Mouse (Mus musculus) macrophage (primary cell): ENCODE data around the gene Stk24. TPM values are rescaled to one million over a fixed set of nuclear protein-coding genes. Genes with fewer than 3 reads are reported as not detected.

Experiments used
- H3K27ac ChIP-seq: fragments of 350-480 bp; formaldehyde crosslinking; 2 replicates; pipeline ENCODE4 v1.9.0; 2021
- H3K36me3 ChIP-seq: fragments of 350-480 bp; formaldehyde crosslinking; 2 replicates; pipeline ENCODE4 v1.9.0; 2021; ENCODE audit errors: inconsistent target
- H3K4me3 ChIP-seq: fragments of 350-480 bp; formaldehyde crosslinking; 2 replicates; pipeline ENCODE4 v1.9.0; 2021; ENCODE audit errors: inconsistent target
- H3K79me2 ChIP-seq: fragments of 350-480 bp; formaldehyde crosslinking; 2 replicates; pipeline ENCODE4 v1.9.0; 2021; ENCODE audit errors: inconsistent target
- WGBS: methylation state at CpG from one replicate; pipeline ENCODE4 v1.1.7; 2026; ENCODE audit warnings: inconsistent platforms; ENCODE audit not compliant: missing documents; 5-methylcytosine and 5-hydroxymethylcytosine counted together
- polyA plus RNA-seq: library from polyadenylated mRNA; stranded (reverse); fragments of 250-400 nt; gene quantifications from 3 replicates; pipeline ENCODE4 v1.2.4, GENCODE M21; 2018; ENCODE audit warnings: inconsistent platforms

Stk24 gene
- polyA plus RNA-seq, 1 experiment from 2014 or later, result 88.8 TPM

DNA sequence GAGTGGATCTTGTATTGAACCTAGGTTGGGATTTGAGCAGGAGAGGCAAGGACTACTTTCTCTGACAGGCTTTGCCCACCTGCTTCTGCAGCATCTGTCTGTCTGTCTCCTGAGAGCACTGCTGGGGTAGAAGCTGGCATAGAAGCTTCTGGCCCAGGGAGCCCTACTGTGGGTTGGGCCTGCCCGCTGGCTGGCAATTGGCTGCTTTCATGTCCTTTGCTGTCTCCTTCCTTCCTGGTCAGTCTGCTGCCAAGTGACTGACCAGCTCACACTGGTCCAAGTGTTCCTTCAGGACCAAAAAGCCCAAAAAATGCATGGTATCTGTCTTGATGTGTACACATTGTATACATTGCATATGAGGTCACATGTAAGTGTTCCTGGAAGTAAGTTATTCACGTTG is 115.9 kb downstream of the Stk24 start:
- no peak overlapping the region for H3K4me3 ChIP-seq
- no peaks in the 10 kb centered on the region for H3K79me2 ChIP-seq
- 78% methylated on average over 2 of the region's 2 CpGs for WGBS
- no peak overlapping the region for H3K27ac ChIP-seq
- H3K36me3 ChIP-seq, result no peaks in the 10 kb centered on the region

DNA sequence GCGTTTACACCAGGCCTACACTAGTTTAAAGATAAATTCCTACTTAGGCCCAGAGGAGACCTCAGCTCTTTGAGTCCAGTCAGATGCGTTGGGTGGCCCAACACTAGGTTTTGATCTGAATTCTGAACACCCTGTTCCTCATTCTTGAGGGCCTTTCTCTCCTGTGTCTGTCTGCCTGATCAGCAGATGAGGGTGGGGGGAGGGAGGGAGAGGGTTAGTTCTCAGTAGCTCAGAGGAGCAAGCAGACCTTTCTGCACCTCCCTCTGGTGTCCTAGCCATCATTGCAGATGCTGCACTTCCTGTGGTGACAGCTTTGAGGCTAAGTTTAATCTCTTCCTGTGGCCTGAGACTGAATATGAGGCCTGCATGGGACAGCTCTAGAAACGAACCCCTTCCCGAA is 117.2 kb downstream of the Stk24 start:
- Histone ChIP-seq H3K4me3 (no peak overlapping the region), H3K27ac (no peak overlapping the region), H3K36me3 (no peaks in the 10 kb centered on the region), H3K79me2 (no peaks in the 10 kb centered on the region)
- WGBS, result 52% methylated on average over 4 of the region's 4 CpGs

DNA sequence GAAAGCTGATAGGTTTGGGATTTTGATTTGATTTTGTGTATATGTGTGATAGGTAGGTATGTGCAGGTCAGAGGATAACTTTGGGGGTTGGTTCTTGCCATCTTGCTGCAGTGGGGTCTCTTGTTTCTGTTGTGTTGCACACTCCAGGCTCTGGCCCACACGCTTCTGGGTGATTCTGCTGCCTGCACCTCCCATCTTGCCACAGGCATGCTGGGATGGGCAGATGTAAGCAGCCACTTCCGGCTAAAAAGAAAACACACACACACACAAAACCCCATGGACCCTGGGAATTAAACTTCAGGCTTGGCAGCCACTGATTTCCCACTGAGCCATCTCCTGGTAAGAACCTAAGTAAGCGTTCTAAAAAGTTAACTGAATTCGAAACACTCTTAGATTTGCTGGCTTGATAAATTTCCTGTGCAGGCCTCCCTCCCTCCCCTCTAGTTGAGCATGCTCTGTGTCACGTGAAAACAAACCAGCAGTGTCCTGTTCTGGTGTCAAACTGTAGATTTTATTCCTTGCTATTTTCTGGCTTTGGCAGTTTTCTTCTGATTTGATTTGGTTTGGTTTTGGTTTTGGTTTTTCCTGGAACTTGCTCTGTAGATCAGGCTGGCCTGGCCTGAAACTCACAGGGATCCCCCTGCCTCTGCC is 118.5 kb downstream of the Stk24 start:
- Histone ChIP-seq H3K36me3 (no peaks in the 10 kb centered on the region), H3K27ac (no peak overlapping the region), H3K79me2 (no peaks in the 10 kb centered on the region), H3K4me3 (no peak overlapping the region)
- 66% methylated on average over 5 of the region's 5 CpGs for WGBS

- Histone ChIP-seq H3K4me3 (no peak overlapping the region), H3K27ac (no peak overlapping the region), H3K36me3 (no peaks in the 10 kb centered on the region), H3K79me2 (no peaks in the 10 kb centered on the region)
- WGBS, result 68% methylated on average over 7 of the region's 7 CpGs
These were observed 120.0 kb downstream of the Stk24 start for GRCm38 (mm10) chr14:121259789-121260188.

DNA sequence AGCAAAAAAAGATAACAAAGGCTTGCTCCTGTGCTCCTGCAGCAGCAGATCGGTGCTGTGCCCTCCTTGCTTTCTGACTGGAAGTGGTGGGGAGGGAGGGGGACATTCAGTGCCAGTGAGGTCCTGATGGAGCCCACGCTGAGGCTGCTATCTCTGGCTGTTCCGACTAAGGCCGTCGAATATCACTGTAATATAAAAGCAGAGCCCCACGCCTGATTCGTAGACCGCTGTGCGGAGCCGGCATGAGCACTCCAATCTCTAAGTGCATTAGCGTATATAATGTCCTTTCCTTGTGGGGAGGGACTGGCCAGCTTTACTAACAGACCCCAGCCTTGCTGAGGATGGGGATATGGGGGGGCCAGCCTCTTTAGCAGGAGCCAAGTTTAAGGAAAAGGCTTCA is 120.5 kb downstream of the Stk24 start:
- Histone ChIP-seq H3K36me3 (no peaks in the 10 kb centered on the region), H3K27ac (no peak overlapping the region), H3K79me2 (no peaks in the 10 kb centered on the region), H3K4me3 (no peak overlapping the region)
- whole genome bisulfite sequencing, result 89% methylated on average over 11 of the region's 11 CpGs

- H3K27ac ChIP-seq, result no peak overlapping the region
- H3K79me2 ChIP-seq, result no peaks in the 10 kb centered on the region
- 60% methylated on average over 7 of the region's 7 CpGs for WGBS
- no peaks in the 10 kb centered on the region for H3K36me3 ChIP-seq
- no peak overlapping the region for H3K4me3 ChIP-seq
These were observed 122.9 kb downstream of the Stk24 start for GRCm38 (mm10) chr14:121256896-121257295.

DNA sequence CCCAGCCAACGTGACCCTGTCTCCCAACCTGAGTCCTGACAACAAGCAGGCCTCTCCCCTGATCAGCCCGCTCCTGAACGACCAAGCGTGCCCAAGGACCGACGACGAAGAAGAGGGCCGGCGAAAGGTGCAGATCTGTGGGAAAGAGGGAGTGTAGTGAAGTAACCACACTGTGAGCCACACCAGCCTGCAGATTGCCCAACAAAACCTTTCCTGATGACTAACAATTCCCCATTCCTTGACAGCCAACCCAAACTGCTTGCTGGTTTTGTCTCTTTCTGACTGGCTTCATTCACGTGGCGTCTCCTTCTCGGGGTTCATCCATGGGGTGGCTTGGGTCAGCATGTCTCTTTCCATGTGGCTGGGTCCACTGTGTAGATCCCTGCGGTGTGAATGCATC is 124.3 kb downstream of the Stk24 start:
- Histone ChIP-seq H3K36me3 (no peaks in the 10 kb centered on the region), H3K79me2 (no peaks in the 10 kb centered on the region), H3K4me3 (no peak overlapping the region), H3K27ac (no peak overlapping the region)
- WGBS, result 53% methylated on average over 13 of the region's 13 CpGs

- 63% methylated on average over 10 of the region's 10 CpGs for WGBS
- Histone ChIP-seq H3K36me3 (no peaks in the 10 kb centered on the region), H3K27ac (no peak overlapping the region), H3K79me2 (no peaks in the 10 kb centered on the region), H3K4me3 (no peak overlapping the region)
These were observed 124.9 kb downstream of the Stk24 start for GRCm38 (mm10) chr14:121254869-121255268.

DNA sequence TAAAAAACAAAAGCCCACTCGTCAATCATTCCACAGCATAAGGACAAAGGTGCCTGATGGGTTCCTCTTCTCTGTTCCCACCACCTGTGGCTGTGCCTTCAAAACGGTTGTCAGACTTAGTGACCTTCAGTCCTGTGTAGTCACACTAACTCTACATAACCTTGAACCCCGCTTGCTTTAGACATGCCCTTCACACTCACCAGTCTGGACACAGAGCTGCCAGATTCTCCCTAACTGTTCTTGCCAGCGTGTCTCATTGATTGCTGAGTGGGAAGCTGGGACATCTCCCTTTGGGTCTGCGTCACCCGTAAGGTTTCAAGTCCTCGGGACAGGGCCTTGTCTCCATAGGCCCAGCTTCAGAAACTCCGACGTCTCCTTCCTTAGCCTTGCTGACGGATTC is 127.3 kb downstream of the Stk24 start:
- Histone ChIP-seq H3K36me3 (no peaks in the 10 kb centered on the region), H3K4me3 (no peak overlapping the region), H3K79me2 (no peaks in the 10 kb centered on the region), H3K27ac (no peak overlapping the region)
- WGBS, result 75% methylated on average over 10 of the region's 10 CpGs

- Histone ChIP-seq H3K27ac (no peak overlapping the region), H3K79me2 (no peaks in the 10 kb centered on the region), H3K4me3 (no peak overlapping the region), H3K36me3 (no peaks in the 10 kb centered on the region)
- 77% methylated on average over 4 of the region's 4 CpGs for WGBS
These were observed 128.1 kb downstream of the Stk24 start for GRCm38 (mm10) chr14:121251708-121252107.

DNA sequence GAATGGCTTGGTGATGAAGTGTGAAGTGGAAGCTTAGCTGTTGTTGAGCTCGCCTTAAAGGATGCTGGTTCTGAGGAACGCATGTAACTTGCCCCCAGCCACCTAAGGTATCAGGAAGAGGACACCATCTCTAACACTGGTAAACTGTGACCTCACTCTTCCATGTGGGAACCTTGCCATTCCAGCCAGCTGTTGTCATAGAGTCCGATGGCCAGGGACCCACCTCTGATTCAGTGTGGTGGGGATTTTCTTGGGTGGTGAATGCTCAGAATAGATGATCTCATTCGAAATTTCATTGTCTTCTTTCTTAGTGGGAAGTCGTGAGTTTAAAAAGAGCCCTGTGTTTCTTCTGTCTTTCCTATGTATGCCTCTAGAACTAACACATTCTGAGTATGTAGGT is 128.7 kb downstream of the Stk24 start:
- H3K79me2 ChIP-seq, result no peaks in the 10 kb centered on the region
- no peaks in the 10 kb centered on the region for H3K36me3 ChIP-seq
- no peak overlapping the region for H3K27ac ChIP-seq
- no peak overlapping the region for H3K4me3 ChIP-seq
- WGBS, result 88% methylated on average over 5 of the region's 5 CpGs

- H3K79me2 ChIP-seq, result no peaks in the 10 kb centered on the region
- no peak overlapping the region for H3K4me3 ChIP-seq
- H3K27ac ChIP-seq, result no peak overlapping the region
- WGBS, result 96% methylated on average over 4 of the region's 5 CpGs
- H3K36me3 ChIP-seq, result no peaks in the 10 kb centered on the region
These were observed 131.5 kb downstream of the Stk24 start for GRCm38 (mm10) chr14:121248346-121248745.

- Histone ChIP-seq H3K4me3 (no peak overlapping the region), H3K27ac (no peak overlapping the region), H3K36me3 (no peaks in the 10 kb centered on the region), H3K79me2 (no peaks in the 10 kb centered on the region)
- WGBS, result 93% methylated on average over 7 of the region's 7 CpGs
These were observed 132.5 kb downstream of the Stk24 start for GRCm38 (mm10) chr14:121247287-121247686.

- no peak overlapping the region for H3K4me3 ChIP-seq
- H3K27ac ChIP-seq, result no peak overlapping the region
- H3K36me3 ChIP-seq, result no peaks in the 10 kb centered on the region
- H3K79me2 ChIP-seq, result no peaks in the 10 kb centered on the region
- 91% methylated on average over 14 of the region's 14 CpGs for WGBS
These were observed 133.6 kb downstream of the Stk24 start for GRCm38 (mm10) chr14:121246048-121246731.

DNA sequence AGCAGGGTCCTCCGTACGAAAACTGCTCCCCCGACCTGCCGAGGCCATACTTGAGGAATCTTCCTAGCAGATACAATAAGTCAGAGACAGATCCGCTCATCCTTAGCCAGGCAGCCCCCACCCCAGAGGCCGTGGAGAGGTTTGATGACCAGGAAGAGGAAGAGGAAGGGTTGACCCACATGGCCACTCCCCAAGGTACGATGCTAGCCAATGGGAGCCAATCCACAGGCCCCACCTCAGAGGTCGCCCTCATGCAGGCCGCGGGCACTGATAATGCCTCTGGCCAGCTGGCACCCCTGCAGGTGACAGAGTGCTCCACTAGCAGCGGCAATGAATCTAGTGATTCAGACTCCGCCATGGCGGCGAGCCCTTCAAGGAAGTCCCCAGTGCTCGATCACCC is 135.7 kb downstream of the Stk24 start:
- no peaks in the 10 kb centered on the region for H3K36me3 ChIP-seq
- H3K27ac ChIP-seq, result no peak overlapping the region
- 93% methylated on average over 15 of the region's 15 CpGs for WGBS
- no peak overlapping the region for H3K4me3 ChIP-seq
- no peaks in the 10 kb centered on the region for H3K79me2 ChIP-seq

DNA sequence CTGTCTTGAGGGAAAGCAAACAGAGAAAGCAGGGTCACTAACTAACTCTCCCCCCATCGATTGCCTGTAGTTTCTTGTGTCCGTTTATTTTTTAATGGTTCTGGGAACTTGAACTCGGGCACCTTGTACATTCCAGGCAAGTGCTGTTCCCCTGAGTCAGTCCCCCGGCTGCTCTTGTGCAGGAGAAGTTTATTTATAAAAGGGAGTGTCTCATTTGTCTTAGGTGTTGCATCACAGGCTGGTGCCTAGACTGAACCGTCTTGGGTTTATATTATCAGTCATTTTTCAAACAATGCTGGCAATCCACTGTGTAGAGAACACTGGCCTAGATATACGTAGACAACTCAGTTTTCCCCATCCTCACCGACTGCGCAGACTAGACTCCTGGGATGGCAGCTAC is 140.4 kb downstream of the Stk24 start:
- Histone ChIP-seq H3K36me3 (no peaks in the 10 kb centered on the region), H3K4me3 (no peak overlapping the region), H3K79me2 (no peaks in the 10 kb centered on the region), H3K27ac (no peak overlapping the region)
- WGBS, result 84% methylated on average over 8 of the region's 8 CpGs
